Mouse (Mus musculus) right cerebral cortex, adult 18-20 months (tissue): ENCODE data around the gene Ltb4r1.

ENCODE experiments used
- DNase-seq: peaks from one replicate; pipeline ENCODE4 v3.0.0; 2022; ENCODE audit warnings: mixed read lengths

The Ltb4r1 gene

DNA sequence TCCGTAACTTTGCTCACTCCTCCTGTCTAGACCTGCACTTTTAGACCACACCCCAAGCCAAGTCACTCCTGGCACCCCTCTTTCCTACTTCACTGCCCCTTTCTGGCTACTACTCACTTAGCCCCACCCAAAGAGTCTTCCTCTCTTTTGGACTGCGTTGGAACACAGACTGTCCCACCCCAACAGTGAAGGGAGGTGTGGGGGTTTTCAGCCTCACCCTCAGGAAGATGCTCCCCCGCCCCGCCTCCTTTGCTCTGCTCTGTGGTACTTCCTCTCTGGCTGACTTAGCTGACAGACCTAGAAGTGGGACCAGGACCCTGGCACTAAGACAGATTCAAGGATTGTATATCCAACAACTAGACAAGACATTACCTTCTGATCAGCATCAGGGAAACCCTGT is at the start of gene Ltb4r1:
Ltb4r1 (plus strand) TSS at position 267 of the 400 bp plus-strand sequence.
- DNase-seq: no peak

DNA sequence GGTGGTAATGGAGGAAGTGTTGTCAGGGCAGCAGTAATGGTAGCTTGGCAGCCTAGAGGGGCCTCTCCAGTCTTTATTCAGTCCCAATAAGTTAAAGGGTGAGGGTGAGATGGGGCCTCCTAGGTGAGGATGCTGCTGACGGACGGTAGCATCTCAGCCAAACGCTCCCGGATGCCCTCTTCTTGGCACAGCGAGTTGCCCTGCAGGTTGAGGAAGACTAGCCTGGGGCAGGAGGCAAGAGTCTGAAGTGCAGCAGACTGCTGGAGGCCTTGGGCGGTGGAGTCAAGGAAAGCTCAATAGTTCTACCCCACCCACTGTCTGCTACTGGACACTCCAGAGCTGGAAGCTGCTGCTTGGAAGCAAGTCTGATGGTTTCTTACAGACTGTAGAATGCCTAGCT is 49.5 kb upstream of the Ltb4r1 start:
- no peak for DNase-seq

DNA sequence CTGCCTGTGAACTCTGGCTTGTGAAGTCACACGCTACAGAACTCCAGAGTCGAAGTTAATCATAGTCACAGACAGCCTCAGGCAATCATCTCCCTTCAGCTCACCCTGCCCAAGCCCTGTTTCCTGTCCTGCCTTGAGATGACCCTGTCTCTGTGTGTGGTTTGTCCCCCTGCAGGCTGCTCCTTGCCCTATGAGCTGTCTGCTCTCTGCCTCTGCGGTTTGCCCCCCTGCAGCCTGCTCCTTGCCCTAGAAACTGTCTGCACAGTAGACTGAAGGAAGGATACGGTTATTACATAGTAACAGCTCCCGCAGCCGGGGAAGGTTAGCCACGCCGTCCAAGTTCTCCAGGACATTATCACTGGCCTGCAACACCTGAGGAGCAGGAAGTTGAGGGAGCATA is 48.9 kb upstream of the Ltb4r1 start:
- no peak for DNase-seq

GRCm38 (mm10) chr14:55719737-55720136 is 46.0 kb upstream of the Ltb4r1 start:
- DNase-seq: no peak

DNA sequence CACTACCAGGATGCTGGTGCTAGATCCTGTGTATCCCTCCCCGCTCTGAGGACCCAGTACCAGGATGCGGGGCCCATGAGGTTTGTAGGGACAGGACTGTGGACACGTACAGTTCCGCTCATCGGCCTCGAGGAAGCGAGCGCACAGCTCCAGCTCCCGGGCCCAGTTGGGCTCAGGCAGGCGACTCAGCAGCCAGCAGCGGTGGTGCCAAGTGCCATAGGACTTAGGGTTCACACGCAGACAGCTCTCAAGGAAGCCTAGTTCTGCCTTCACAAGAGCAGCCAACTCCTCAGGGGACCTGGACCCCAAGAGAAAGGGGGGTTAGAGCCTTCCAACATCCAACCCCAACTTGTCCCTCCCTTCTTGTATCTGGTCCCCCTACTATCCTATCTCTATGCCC is 45.1 kb upstream of the Ltb4r1 start:
- DNase-seq: no peak

DNA sequence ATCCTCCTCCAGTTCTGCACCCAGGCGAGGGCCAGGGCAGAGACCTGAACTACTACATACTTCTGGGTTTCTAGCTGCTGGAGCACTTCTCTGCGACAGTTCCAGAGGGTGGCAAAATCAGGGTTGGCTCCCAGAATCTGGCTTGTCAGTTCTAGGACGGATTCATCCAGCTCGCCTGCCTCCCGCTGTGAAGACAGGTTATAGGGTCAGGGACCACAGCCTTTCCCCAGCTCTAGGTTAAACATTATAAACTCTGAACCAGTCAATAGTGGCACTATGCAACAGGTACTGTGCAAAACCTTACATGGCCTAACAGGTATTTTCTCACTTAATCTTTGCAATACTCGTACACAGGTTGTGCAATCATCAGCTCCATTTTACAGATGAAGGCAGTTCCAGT is 44.7 kb upstream of the Ltb4r1 start:
- DNase-seq: no peak

GRCm38 (mm10) chr14:55721700-55722437 is 43.9 kb upstream of the Ltb4r1 start, which contains the start of gene Rabggta:
Gene Rabggta (minus strand): TSS chr14:55722263.
- peak; percentile 93 for DNase-seq

- no peak for DNase-seq
Observed at GRCm38 (mm10) chr14:55722438-55722945, 43.3 kb upstream of the Ltb4r1 start.

DNA sequence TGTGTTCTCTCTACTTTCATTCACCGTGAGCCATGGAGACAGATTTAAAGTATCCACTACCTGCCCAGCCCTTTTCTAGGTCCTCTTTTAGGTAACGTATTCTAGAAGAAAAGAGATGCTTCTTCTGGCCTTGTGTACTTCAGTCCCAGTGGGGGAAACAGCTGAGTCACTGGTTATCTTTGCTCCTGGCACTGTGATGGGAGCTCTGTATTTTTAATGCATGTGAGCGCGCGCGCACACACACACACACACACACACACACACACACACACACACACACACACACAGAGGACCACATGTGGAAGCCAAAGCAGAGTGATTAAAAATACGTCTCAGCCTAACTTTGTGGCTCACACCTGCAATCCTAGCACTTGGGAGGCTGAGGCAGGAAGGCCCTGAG is 42.3 kb upstream of the Ltb4r1 start:
- DNase-seq: no peak

- DNase-seq: no peak
Observed at GRCm38 (mm10) chr14:55724411-55724871, 41.3 kb upstream of the Ltb4r1 start.

DNA sequence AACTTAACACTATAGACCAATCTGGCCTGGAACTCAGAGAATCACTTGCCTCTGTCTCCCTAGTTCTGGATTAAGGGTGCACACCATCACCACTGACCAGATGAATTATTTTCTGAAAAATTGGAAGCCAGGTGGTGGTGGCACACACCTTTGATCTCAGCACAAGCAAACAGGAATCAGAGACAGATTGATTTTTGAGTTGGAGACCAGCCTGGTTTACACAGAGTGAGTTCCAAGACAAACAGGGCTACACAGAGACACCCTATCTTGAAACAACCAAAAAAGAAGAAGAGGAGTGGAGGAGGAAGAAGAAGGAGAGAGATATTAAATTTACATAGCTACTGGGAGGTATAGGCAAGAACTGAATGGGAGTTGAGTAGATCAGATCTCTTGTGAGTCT is 39.5 kb upstream of the Ltb4r1 start:
- DNase-seq: no peak

DNA sequence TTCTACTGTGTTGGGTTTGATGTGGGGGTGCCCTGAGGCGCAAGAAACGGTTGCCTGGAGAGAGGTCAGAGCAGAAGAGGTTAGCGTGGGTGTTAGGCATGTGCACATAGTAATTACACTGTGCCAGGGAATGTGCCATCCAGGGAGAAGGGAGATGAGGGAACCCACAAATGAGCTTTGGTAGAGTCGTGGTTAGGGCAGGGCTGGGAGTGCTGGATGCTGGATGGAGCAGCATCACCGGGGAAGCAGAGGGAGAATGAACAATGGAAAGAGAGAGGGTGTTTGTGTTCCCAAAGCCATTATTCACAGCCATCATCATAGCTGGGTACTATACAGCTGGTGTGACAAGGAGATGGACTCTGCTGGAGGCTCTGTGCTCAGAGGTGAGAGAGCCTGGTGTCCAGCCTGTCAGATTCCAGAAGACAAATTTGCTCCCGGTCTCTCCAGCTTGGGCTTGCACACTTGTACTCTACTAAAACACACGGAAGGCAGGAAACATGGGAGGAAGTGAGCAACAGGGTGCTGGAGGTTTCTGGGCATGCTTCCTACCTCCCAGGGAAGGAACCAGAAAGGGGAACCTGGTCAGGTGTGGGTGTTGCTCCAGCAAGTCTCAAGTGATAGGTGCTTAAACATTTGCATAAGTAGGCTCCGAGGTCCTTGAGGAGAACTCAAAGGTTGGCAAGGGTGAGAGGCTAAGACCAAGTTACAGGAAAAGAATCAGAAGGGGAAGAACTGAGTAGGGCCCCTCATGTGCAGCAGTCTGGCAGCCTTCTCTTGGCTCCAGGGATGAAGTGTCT is 37.7 kb upstream of the Ltb4r1 start:
- no peak for DNase-seq

GRCm38 (mm10) chr14:55730116-55730515 is 35.6 kb upstream of the Ltb4r1 start:
- DNase-seq: no peak

DNA sequence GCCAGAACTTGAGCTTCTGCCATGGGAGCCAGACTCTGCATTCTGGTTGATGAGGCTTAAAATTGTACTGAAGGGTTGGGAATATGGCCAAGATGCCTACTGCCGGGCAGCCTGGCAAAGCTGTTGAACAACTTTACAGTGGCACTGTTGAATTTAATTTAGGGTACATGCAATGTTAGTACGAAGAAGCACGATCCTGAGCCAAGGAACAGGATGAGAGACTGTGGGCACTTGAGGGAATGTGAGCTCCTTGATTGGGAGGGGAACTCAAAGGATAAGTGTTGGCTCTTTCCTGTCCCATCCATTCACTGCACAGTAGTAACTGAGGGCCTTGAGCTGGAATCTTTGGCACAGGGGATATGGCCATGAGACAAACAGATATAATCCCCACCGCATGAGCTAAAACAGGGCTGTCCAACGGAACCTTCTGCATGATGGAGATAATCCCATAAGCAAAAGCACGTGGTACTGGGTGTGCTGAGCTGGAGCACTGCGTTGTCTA is 35.2 kb upstream of the Ltb4r1 start:
- peak; percentile 34 for DNase-seq

- no peak for DNase-seq
Observed at GRCm38 (mm10) chr14:55733889-55734288, 31.9 kb upstream of the Ltb4r1 start.

DNA sequence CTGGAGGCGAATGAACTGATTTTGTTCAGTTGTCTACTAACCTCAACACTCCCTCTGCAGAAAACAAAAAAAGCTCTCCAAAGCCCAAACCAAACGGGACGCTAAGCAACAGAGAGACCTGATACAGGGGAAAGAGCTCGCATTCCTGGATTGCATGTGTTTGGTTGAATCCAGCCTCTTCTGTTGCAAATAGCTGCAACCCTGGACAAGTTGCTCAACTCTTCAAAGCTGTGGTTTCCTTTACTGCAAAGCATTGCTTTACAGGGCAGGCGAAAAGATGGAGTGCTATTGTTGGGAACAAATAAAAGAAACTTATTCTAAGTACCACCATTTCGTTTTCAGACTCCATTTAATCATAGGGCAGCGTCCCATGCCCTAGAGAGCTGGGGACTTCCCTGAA is 30.9 kb upstream of the Ltb4r1 start:
- DNase-seq: no peak

- no peak for DNase-seq
Observed at GRCm38 (mm10) chr14:55735334-55735733, 30.4 kb upstream of the Ltb4r1 start.

DNA sequence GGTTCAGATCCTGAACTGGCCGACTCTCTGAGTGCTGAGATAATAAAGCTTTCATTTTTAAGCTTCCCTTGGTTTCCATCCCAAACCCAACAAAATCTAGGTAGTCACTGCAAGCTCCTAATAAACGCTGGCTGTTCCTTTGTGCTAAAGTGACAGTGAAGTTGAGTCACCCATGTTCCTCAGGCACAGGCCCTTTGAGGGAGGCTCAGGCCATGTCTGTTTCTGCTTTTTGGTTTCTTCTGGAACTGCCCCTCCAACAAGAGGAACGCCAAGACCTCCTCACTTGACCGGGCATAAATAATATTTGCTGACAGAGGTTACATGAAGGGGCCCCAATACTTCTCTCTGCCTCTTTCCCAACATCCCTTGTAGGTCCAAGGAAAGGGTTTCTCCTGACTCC is 30.0 kb upstream of the Ltb4r1 start:
- DNase-seq: no peak

- no peak for DNase-seq
Observed at GRCm38 (mm10) chr14:55737086-55737687, 28.6 kb upstream of the Ltb4r1 start.

- DNase-seq: peak; percentile 81
Observed at GRCm38 (mm10) chr14:55743711-55744110, 22.1 kb upstream of the Ltb4r1 start.

DNA sequence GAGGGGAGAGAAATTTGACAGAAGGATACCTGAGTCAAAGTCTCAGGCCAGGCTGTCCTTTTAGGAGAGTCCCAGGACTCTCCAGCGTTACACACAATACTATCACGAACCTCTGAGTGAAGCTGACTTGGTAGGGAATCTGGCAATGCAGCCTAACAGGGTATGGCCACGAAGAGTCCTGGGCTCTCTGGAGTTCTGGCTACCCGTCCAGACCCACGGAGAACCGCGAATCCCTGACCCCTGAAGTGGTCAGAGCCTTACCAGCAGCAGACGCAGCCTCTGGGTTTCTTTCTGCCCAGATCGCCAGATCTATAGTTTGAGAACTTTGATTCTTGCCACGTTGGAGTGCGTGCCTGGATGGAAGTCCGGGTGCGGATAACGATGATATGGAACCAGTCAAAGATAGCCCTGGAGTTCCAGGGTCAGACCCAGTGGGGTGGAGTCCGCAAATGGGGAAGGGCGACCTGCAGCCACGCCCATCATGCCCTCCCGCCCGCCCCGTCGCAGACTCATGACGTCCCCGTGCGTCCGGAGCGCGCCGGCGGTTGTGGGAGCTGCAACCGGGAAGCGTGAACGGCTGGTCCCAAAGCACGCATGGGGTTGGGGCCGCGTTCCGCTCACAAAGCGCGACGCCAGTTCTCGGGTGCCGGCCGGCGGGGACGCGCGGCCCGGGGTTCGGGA is 20.4 kb upstream of the Ltb4r1 start, which contains the start of the genes Dhrs1 and Nop9:
Dhrs1 (minus strand) TSS at position 511 of the 681 bp plus-strand sequence.
Nop9 (plus strand) TSS at position 514 of the 681 bp plus-strand sequence.
- DNase-seq: peak; percentile 90

GRCm38 (mm10) chr14:55745861-55746237 is 19.9 kb upstream of the Ltb4r1 start:
- no peak for DNase-seq
